ENCODE assay signal across 10 mouse cellular contexts in the genomic region with DNA sequence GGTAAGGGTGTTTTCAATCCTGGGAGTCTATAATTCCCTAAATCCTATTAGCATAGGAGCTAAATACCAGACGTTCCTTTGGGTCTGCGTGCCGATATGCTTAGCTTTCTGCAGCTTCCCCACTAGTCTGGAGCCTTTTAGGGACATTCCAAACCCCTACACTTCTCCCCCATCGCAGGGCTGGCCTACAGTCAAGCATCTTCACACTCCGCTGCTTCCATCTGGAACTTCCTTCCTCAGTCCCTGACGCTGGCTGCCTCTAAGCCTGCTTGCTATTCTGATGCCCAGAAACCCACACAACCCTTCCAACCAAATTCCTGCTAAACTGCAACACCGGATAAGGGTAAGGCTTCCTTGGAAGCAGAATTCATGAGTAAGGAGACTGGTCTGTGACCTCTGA. TPM values are rescaled to one million over a fixed set of nuclear protein-coding genes. Genes with fewer than 3 reads are reported as not detected.
DNase-seq lines count a peak whose midpoint lies in the region; ATAC-seq and TF ChIP-seq lines count a peak whose summit lies in the region.
"Had no signal": no experiment of that assay in that cellular context is flagged by ENCODE, and none has a peak within 500 bp of the region (broad histone marks: within the 10 kb centered on the region; RNA-seq: fewer than 3 reads in every experiment).

No protein-coding gene starts in this region.

- DNase-seq in hindbrain, postnatal 0 days (ENCODE audit: low spot score), result peak; percentile 68
- peak; percentile 82 to 86 for DNase-seq in cerebellum, postnatal 25 days
- DNase-seq in kidney, postnatal 25 days, result peak; percentile 7 to 47
- DNase-seq in right cerebral cortex, postnatal 25 days, result peak; percentile 71
- DNase-seq in testis, postnatal 14 days (ENCODE audit: low spot score), result no peak
- DNase-seq in heart, adult 8-10 months (ENCODE audit: low spot score), result no peak
- DNase-seq in lung, adult 2 months, result no peak

- peak overlapping the region; percentile 29; the same call in 1 of the 2 replicates for H3K27ac ChIP-seq in hindbrain, postnatal 0 days
- H3K27ac ChIP-seq in hindbrain, embryonic 12.5 days, result no peak overlapping the region

- no peak for TF ChIP-seq CTCF in hindbrain, postnatal 0 days (IDR thresholded peaks at IDR 0.05; ENCODE audit: low read depth)
- TF ChIP-seq CTCF in lung, adult 2 months (IDR thresholded peaks at IDR 0.05; ENCODE audit: insufficient read depth, low read length), result no peak

- peak; percentile 76 for ATAC-seq in hindbrain, postnatal 0 days
- ATAC-seq in hindbrain, embryonic 12.5 days (ENCODE audit: low FRiP score), result no peak

- H3K9me3 ChIP-seq in hindbrain, postnatal 0 days (ENCODE audit: low read length), result no peaks in the 10 kb centered on the region
- H3K9me3 ChIP-seq in hindbrain, embryonic 12.5 days (replicated peaks), result no peaks in the 10 kb centered on the region

- no peaks in the 10 kb centered on the region for H3K27me3 ChIP-seq in hindbrain, postnatal 0 days (ENCODE audit: insufficient read depth, low read length)
- no peaks in the 10 kb centered on the region for H3K27me3 ChIP-seq in hindbrain, embryonic 12.5 days

- H3K4me1 ChIP-seq in hindbrain, postnatal 0 days (ENCODE audit: insufficient read depth, low read length), result peaks cover 5% of the 10 kb centered on the region; the same call in 1 of the 2 replicates
- no peaks in the 10 kb centered on the region for H3K4me1 ChIP-seq in hindbrain, embryonic 12.5 days
- H3K4me1 ChIP-seq in lung, adult 2 months (ENCODE audit: control insufficient read depth, insufficient read depth, low read length), result no peaks in the 10 kb centered on the region

- no peak for TF ChIP-seq POLR2A in lung, adult 2 months (IDR thresholded peaks at IDR 0.05; ENCODE audit: borderline replicate concordance, extremely low read depth, low read depth, low read length)

- H3K36me3 ChIP-seq in hindbrain, postnatal 0 days (ENCODE audit: insufficient read depth, low read length), result no peaks in the 10 kb centered on the region
- H3K36me3 ChIP-seq in hindbrain, embryonic 12.5 days, result no peaks in the 10 kb centered on the region

- no peak overlapping the region for H3K4me3 ChIP-seq in hindbrain, postnatal 0 days (ENCODE audit: low read length)
- no peak overlapping the region for H3K4me3 ChIP-seq in hindbrain, embryonic 12.5 days
- H3K4me3 ChIP-seq in lung, adult 2 months (replicated peaks; ENCODE audit: extremely low read depth, low read depth, low read length), result no peak overlapping the region

- no peak overlapping the region for H3K9ac ChIP-seq in hindbrain, postnatal 0 days (replicated peaks; ENCODE audit: low read length)
- H3K9ac ChIP-seq in hindbrain, embryonic 12.5 days, result no peak overlapping the region

- no peak overlapping the region for H3K4me2 ChIP-seq in hindbrain, postnatal 0 days (ENCODE audit: low read depth, low read length)
- H3K4me2 ChIP-seq in hindbrain, embryonic 12.5 days (replicated peaks), result no peak overlapping the region

- 43% methylated on average over 7 of the region's 7 CpGs for WGBS in hindbrain, postnatal 0 days
- 85% methylated on average over 7 of the region's 7 CpGs for WGBS in hindbrain, embryonic 12.5 days
- 71% methylated on average over 7 of the region's 7 CpGs for WGBS in lung, adult 2 months

RNA-seq across cellular contexts. Expression of a gene that starts 35.3 kb away (rescaled TPM):
- total RNA-seq in hindbrain, postnatal 0 days (2014; rRNA removed), result 336 and 437 TPM in 2 replicates
- 1,178 and 1,201 TPM in 2 replicates for polyA plus RNA-seq in hindbrain, postnatal 0 days (2015; fragmentation: Nextera tagmentation; extraction: Ambion mirVana)
- polyA plus RNA-seq in hindbrain, embryonic 12.5 days (2016; fragmentation: Nextera tagmentation; extraction: Ambion mirVana), result 1,194 and 1,379 TPM in 2 replicates
- total RNA-seq in heart, adult 8-10 months (2022), result 100 to 1,000 TPM; 594 to 696 (median 662) TPM
- polyA plus RNA-seq in lung, adult 2 months (2012; rRNA removed), result 483 and 531 TPM in 2 replicates

RNA-seq across cellular contexts. Expression of a gene that starts 46.0 kb away (rescaled TPM):
- not detected in 2 replicates for total RNA-seq in hindbrain, postnatal 0 days (2014; rRNA removed)
- polyA plus RNA-seq in hindbrain, postnatal 0 days (2015; fragmentation: Nextera tagmentation; extraction: Ambion mirVana), result not detected in 2 replicates
- polyA plus RNA-seq in hindbrain, embryonic 12.5 days (2016; fragmentation: Nextera tagmentation; extraction: Ambion mirVana), result not detected in 2 replicates
- total RNA-seq in heart, adult 8-10 months (2022), result not detected
- polyA plus RNA-seq in lung, adult 2 months (2012; rRNA removed), result not detected in 2 replicates
- total RNA-seq: common myeloid progenitor, adult 5-6 weeks had no signal
- polyA plus RNA-seq: heart, postnatal 0 days had no signal

Comparison
In these comparisons a context has a peak if more than half of its experiments do, and no peak if none do; other contexts are left out.
1. DNase-seq: peak in hindbrain, postnatal 0 days (single experiment), cerebellum, postnatal 25 days (2 of 2), kidney, postnatal 25 days (2 of 2) and right cerebral cortex, postnatal 25 days (single experiment); none in testis, postnatal 14 days (single experiment), heart, adult 8-10 months (single experiment) and lung, adult 2 months (single experiment).